Mouse (Mus musculus) macrophage (primary cell): Measurements from ENCODE around the gene Gm7233. TPM values are rescaled to one million over a fixed set of nuclear protein-coding genes. Genes with fewer than 3 reads are reported as not detected.
"Not testable (repeated sequence)": the region's sequence is repeated elsewhere in the genome, so short reads cannot be mapped to it uniquely, and the experiment has no call there.

ENCODE experiments used
- H3K27ac ChIP-seq: fragments of 350-480 bp; formaldehyde crosslinking; 2 replicates; pipeline ENCODE4 v1.9.0; 2021
- H3K36me3 ChIP-seq: fragments of 350-480 bp; formaldehyde crosslinking; 2 replicates; pipeline ENCODE4 v1.9.0; 2021; ENCODE audit errors: inconsistent target
- H3K4me3 ChIP-seq: fragments of 350-480 bp; formaldehyde crosslinking; 2 replicates; pipeline ENCODE4 v1.9.0; 2021; ENCODE audit errors: inconsistent target
- H3K79me2 ChIP-seq: fragments of 350-480 bp; formaldehyde crosslinking; 2 replicates; pipeline ENCODE4 v1.9.0; 2021; ENCODE audit errors: inconsistent target
- WGBS: methylation state at CpG from one replicate; pipeline ENCODE4 v1.1.7; 2026; ENCODE audit warnings: inconsistent platforms; ENCODE audit not compliant: missing documents; 5-methylcytosine and 5-hydroxymethylcytosine counted together
- polyA plus RNA-seq: library from polyadenylated mRNA; stranded (reverse); fragments of 250-400 nt; gene quantifications from 3 replicates; pipeline ENCODE4 v1.2.4, GENCODE M21; 2018; ENCODE audit warnings: inconsistent platforms
- total RNA-seq, 78 experiments: library from RNA; depleted of rRNA; stranded (reverse); fragments of 250-400 nt; gene quantifications; 1 replicate in 9 of 78; 2 replicates in 24 of 78; 3 replicates in 43 of 78; 4 replicates in 2 of 78; pipeline ENCODE4 v1.2.4; 2018; ENCODE audit warnings: inconsistent platforms in 56 of 78

The Gm7233 gene
- total RNA-seq (2018; cell fraction: chromatin; rRNA removed) = not detected
- not detected for total RNA-seq (2018; cell fraction: cytosol; rRNA removed)
- not detected for total RNA-seq (2018; cell fraction: nucleus; rRNA removed)
- polyA plus RNA-seq = not detected in 3 replicates

GRCm38 (mm10) chr14:43179567-43179966 is at the start of gene Gm7233:
TSS of gene Gm7233 (plus strand) at chr14:43179867.
- WGBS = 68% methylated on average over 2 of the region's 5 CpGs

DNA sequence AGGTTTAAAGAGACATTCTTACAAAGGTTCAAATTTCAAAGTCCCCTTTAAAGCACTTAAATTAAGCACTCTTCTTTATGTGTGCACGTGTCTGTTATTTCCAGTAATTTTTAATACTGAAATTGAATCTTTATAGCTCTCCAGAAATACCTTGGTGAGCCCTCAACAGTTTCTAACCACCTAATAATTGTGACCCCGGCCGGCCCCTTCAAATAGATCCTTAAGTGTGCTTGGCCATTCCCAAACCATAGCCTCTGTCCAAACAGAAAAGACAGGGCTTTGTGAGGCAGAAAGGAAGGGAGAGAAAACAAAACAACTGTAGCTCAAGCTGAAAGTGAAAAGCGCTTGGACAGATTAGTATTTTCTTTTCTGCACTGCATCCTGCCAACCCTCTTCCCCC is 12.5 kb upstream of the Gm7233 start:
- H3K79me2 ChIP-seq, H3K36me3 ChIP-seq, H3K27ac ChIP-seq, H3K4me3 ChIP-seq: not testable (repeated sequence)
- 73% methylated on average over 4 of the region's 4 CpGs for WGBS

More at GRCm38 (mm10) chr14:43179567-43179966, at the start of gene Gm7233:
- not testable (repeated sequence) for H3K79me2 ChIP-seq, H3K36me3 ChIP-seq, H3K4me3 ChIP-seq, H3K27ac ChIP-seq

GRCm38 (mm10) chr14:43167942-43168341 is 11.7 kb upstream of the Gm7233 start:
- H3K36me3 ChIP-seq, H3K27ac ChIP-seq: not testable (repeated sequence)
- no CpG with 5 or more reads among the region's 10 CpGs for WGBS

DNA sequence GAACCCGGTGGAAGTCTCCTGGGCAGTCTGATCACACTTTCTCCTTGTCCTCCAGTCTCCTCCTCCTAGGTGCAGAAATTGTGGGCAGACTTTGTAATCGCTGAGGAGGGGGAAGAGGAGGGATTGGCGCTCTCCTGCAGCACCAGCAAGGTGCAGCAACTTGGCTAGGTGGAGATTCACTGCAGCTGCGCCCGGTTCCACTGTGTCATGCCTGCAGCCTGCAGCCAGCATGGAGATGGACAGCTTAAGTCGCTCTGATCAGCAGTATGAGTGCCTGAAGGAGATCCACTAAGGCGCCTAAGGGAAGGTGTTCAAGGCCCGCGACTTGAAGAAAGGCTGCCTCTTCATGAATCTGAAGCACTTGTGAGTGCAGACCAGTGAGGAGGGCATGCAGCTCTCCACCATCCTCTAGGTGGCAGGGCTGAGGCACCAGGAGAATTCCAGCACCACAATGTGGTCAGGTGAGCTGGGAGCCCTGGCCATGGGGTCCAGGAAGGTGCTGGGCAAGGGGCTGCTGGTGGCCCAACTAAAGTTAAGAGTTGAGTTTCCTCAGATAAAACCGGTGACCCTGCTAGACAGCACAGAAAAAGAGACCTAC is 11.0 kb upstream of the Gm7233 start:
- not testable (repeated sequence) for H3K36me3 ChIP-seq, H3K79me2 ChIP-seq, H3K4me3 ChIP-seq, H3K27ac ChIP-seq
- no CpG with 5 or more reads among the region's 10 CpGs for WGBS

More at GRCm38 (mm10) chr14:43167942-43168341, 11.7 kb upstream of the Gm7233 start:
- not testable (repeated sequence) for H3K79me2 ChIP-seq, H3K4me3 ChIP-seq

DNA sequence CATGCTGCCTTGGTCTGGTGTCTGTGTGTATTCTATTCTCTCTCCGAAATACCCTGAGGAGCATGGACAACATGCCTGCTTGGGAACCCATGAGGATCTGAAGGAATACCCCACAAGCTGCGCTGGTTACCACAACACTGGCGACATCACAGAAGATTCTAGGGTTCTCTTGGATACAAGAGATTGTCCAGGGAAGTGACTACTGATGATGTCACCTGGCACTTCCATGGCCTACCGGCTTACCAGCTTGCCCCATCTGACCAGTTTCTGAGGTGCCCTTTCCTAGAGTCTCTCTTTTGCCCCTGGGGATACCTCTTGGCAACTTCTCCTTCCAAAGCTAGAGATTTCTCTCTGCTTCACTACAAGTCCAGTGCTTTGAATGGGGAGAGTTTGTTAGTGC is 55.5 kb downstream of the Gm7233 start, which contains the start of gene Gm8122:
Gm8122 (minus strand) TSS at position 101 of the 400 bp plus-strand sequence.
- H3K27ac ChIP-seq, H3K4me3 ChIP-seq, H3K36me3 ChIP-seq, H3K79me2 ChIP-seq: not testable (repeated sequence)
- no CpG with 5 or more reads among the region's 4 CpGs for WGBS

Other genes starting within 250 kb of the Gm7233 start
- gene Gm8082, start 186.2 kb upstream of the Gm7233 start, polyA plus RNA-seq = not detected in 3 replicates
- not detected in 3 replicates for gene Gm10376, start 164.2 kb upstream of the Gm7233 start, polyA plus RNA-seq
- not detected in 3 replicates for gene Gm8094, start 103.2 kb upstream of the Gm7233 start, polyA plus RNA-seq
- gene Gm8104, start 79.3 kb upstream of the Gm7233 start, polyA plus RNA-seq = not detected in 3 replicates
- gene Gm8122, start 55.4 kb downstream of the Gm7233 start, polyA plus RNA-seq = not detected in 3 replicates
- not detected in 3 replicates for gene Gm8126, start 78.8 kb downstream of the Gm7233 start, polyA plus RNA-seq
- not detected in 3 replicates for gene Gm9732, start 95.2 kb downstream of the Gm7233 start, polyA plus RNA-seq
- not detected in 3 replicates for gene Gm8127, start 114.0 kb downstream of the Gm7233 start, polyA plus RNA-seq
- not detected in 3 replicates for gene 1700001F09Rik, start 167.9 kb downstream of the Gm7233 start, polyA plus RNA-seq
- not detected in 3 replicates for gene Gm8138, start 236.5 kb downstream of the Gm7233 start, polyA plus RNA-seq